Mouse (Mus musculus): ENCODE results near the gene Hoxc10. TPM values are rescaled to one million over a fixed set of nuclear protein-coding genes. Genes with fewer than 3 reads are reported as not detected.

The Hoxc10 gene
- polyA plus RNA-seq, 1 experiment from 2014 or later: not detected

DNA sequence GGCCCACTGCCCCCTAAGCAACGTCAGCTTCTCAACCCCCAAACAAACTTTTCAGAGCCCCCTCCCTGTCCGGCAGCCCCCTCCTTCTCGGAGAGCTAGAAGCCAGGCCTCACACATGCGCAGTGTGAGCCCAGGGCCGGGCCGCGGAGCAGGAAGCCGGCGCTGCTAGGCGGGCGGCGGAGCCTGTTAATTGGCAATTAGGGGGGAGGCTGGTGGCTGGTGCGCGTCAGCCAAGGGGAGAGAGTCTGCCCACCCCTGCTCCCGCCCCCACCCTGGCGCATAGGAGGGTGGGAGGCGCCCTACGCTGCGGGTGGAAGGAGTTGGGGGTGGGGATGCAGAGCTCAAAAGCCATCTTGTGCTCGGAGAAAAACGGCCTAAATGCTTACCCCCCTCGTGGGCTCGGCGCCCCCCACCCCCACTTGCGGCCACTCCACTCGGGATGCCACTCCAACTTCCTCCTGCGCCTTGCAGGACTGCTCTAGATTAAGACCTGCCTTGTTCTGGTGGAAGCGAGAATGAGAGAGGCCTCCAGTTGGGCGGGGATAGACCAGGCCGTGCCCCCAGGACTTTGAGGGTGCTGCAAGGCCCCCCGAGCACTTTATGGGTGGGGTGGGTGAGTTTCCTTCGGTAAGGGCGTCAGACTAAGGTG is 32.7 kb downstream of the Hoxc10 start:
- DNase-seq (ENCODE audit: low spot score, missing footprints): no peak
- Histone ChIP-seq H3K4me3 (ENCODE audit: low read depth, low read length) (peak overlapping the region; percentile 23), H3K36me3 (ENCODE audit: control insufficient read depth, insufficient read depth, low read length) (no peaks in the 10 kb centered on the region), H3K9ac (ENCODE audit: low read length) (no peak overlapping the region), H3K4me1 (ENCODE audit: control insufficient read depth, insufficient read depth, low read length) (peaks cover 4% of the 10 kb centered on the region; the same call in 1 of the 2 replicates), H3K27ac (ENCODE audit: low read depth, low read length) (no peak overlapping the region), H3K4me2 (peak overlapping the region; percentile 43), H3K9me3 (ENCODE audit: control insufficient read depth, low read length) (no peaks in the 10 kb centered on the region), H3K27me3 (ENCODE audit: control insufficient read depth, insufficient read depth, low read length) (peaks cover 99% of the 10 kb centered on the region)
- 1% methylated on average over 33 of the region's 33 CpGs for WGBS
- ATAC-seq (ENCODE audit: low FRiP score): peak; percentile 40

DNA sequence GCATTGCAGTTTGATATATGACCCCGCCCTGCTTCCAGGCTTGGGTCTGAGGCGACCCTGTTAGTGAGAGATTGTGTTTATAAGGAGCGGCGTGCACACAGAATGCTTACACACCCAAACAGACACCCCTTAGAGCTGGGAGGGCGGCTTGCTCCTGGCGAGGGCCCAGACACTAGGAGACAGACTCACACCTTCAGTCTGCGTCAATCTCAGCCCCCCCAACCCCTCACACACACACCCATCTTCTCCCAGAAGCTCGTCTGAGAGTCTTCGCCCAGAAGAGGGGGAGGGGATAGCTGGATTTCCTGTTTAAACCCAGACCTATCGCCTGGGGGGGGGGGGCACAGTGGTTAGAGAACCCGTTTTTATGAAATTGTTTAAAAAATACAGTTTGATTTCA is 33.4 kb downstream of the Hoxc10 start:
- DNase-seq (ENCODE audit: low spot score, missing footprints) (no peak), ATAC-seq (ENCODE audit: low FRiP score) (no peak)
- peaks cover 99% of the 10 kb centered on the region for H3K27me3 ChIP-seq (ENCODE audit: control insufficient read depth, insufficient read depth, low read length)
- peaks cover 4% of the 10 kb centered on the region; the same call in 1 of the 2 replicates for H3K4me1 ChIP-seq (ENCODE audit: control insufficient read depth, insufficient read depth, low read length)
- no peak overlapping the region for H3K4me2 ChIP-seq
- WGBS: under 1% methylated on average over 11 of the region's 11 CpGs
- H3K4me3 ChIP-seq (ENCODE audit: low read depth, low read length): no peak overlapping the region
- no peaks in the 10 kb centered on the region for H3K9me3 ChIP-seq (ENCODE audit: control insufficient read depth, low read length)
- H3K27ac ChIP-seq (ENCODE audit: low read depth, low read length): no peak overlapping the region
- no peak overlapping the region for H3K9ac ChIP-seq (ENCODE audit: low read length)
- no peaks in the 10 kb centered on the region for H3K36me3 ChIP-seq (ENCODE audit: control insufficient read depth, insufficient read depth, low read length)

DNA sequence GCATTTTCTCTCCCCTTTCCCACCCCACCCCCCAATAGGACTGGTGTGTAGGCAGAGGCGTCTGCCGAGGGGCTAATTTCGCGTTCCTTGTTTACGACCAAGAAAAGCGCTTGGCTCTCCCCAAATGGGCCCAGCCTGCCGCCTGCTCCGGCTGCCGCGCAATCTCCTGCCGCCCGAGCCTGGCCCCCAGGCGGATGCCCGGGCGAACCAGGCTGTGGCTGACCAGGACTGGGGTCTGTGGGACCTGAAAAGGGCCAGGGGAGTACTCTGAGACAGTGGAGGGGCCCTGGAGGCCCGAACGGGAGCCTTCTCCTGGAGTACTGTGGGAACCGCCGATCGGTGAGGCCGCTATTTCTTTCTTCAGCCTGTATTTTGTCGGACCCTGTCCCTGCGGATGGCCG is 33.9 kb downstream of the Hoxc10 start:
- no peaks in the 10 kb centered on the region for H3K36me3 ChIP-seq (ENCODE audit: control insufficient read depth, insufficient read depth, low read length)
- H3K9ac ChIP-seq (ENCODE audit: low read length): no peak overlapping the region
- peaks cover 99% of the 10 kb centered on the region for H3K27me3 ChIP-seq (ENCODE audit: control insufficient read depth, insufficient read depth, low read length)
- H3K4me3 ChIP-seq (ENCODE audit: low read depth, low read length): no peak overlapping the region
- no peak for ATAC-seq (ENCODE audit: low FRiP score)
- H3K27ac ChIP-seq (ENCODE audit: low read depth, low read length): no peak overlapping the region
- no peak overlapping the region for H3K4me2 ChIP-seq
- DNase-seq (ENCODE audit: low spot score, missing footprints): no peak
- WGBS: under 1% methylated on average over 24 of the region's 24 CpGs
- peaks cover 4% of the 10 kb centered on the region; the same call in 1 of the 2 replicates for H3K4me1 ChIP-seq (ENCODE audit: control insufficient read depth, insufficient read depth, low read length)
- H3K9me3 ChIP-seq (ENCODE audit: control insufficient read depth, low read length): no peaks in the 10 kb centered on the region

DNA sequence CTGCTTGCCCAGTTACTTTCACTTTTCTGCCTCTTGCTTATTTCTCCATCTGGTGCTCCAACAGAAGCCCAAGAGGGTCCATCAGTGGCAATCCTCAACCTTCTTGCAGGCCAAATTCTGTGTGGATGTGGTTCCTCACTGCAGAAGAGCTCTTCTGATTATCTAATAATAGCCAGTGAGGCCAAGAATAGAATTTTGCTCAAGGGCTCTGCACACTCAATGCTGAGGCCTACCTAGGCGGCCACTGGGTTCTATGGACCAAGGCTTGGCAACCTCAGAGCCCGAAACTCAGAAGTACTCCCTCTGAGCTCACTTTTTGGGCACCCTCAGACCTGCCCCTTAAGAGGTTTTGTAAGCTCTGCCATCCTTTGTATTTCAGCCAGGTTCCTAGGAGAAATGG is 34.8 kb downstream of the Hoxc10 start:
- Histone ChIP-seq H3K36me3 (ENCODE audit: control insufficient read depth, insufficient read depth, low read length) (no peaks in the 10 kb centered on the region), H3K4me1 (ENCODE audit: control insufficient read depth, insufficient read depth, low read length) (peaks cover 4% of the 10 kb centered on the region; the same call in 1 of the 2 replicates), H3K27ac (ENCODE audit: low read depth, low read length) (no peak overlapping the region), H3K9me3 (ENCODE audit: control insufficient read depth, low read length) (no peaks in the 10 kb centered on the region), H3K9ac (ENCODE audit: low read length) (no peak overlapping the region), H3K4me3 (ENCODE audit: low read depth, low read length) (no peak overlapping the region), H3K27me3 (ENCODE audit: control insufficient read depth, insufficient read depth, low read length) (peaks cover 99% of the 10 kb centered on the region), H3K4me2 (no peak overlapping the region)
- DNase-seq (ENCODE audit: low spot score, missing footprints) (no peak), ATAC-seq (ENCODE audit: low FRiP score) (no peak)
- WGBS: 8% methylated on average over 2 of the region's 2 CpGs

DNA sequence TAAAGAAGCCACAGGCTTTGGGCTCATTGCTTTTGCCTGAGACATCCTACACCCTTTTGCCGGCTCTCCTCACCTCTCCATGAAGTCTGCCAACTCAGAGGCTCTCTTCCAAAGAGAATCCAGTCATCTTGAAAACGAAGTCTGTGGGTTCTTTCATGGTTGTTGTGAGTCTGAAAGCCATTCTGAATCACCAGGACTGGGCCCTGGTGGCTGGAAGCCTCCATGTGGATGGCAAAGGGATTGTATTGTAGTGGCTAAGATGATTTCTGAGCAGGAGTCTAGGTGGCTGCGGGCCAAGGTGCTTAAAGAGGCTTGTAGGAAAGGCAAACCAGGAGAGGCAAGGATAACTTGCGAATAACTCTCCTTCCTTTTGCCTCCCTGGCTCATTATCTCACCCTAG is 35.6 kb downstream of the Hoxc10 start:
- H3K4me2 ChIP-seq: no peak overlapping the region
- peaks cover 100% of the 10 kb centered on the region for H3K27me3 ChIP-seq (ENCODE audit: control insufficient read depth, insufficient read depth, low read length)
- H3K4me1 ChIP-seq (ENCODE audit: control insufficient read depth, insufficient read depth, low read length): peaks cover 4% of the 10 kb centered on the region; the same call in 1 of the 2 replicates
- no peaks in the 10 kb centered on the region for H3K36me3 ChIP-seq (ENCODE audit: control insufficient read depth, insufficient read depth, low read length)
- WGBS: under 1% methylated on average over 4 of the region's 4 CpGs
- H3K27ac ChIP-seq (ENCODE audit: low read depth, low read length): no peak overlapping the region
- no peak for DNase-seq (ENCODE audit: low spot score, missing footprints)
- H3K4me3 ChIP-seq (ENCODE audit: low read depth, low read length): no peak overlapping the region
- no peaks in the 10 kb centered on the region for H3K9me3 ChIP-seq (ENCODE audit: control insufficient read depth, low read length)
- ATAC-seq (ENCODE audit: low FRiP score): no peak
- no peak overlapping the region for H3K9ac ChIP-seq (ENCODE audit: low read length)

GRCm38 (mm10) chr15:103002821-103003448 is 36.3 kb downstream of the Hoxc10 start:
- Histone ChIP-seq H3K9me3 (ENCODE audit: control insufficient read depth, low read length) (no peaks in the 10 kb centered on the region), H3K27me3 (ENCODE audit: control insufficient read depth, insufficient read depth, low read length) (peaks cover 100% of the 10 kb centered on the region), H3K4me2 (no peak overlapping the region), H3K4me1 (ENCODE audit: control insufficient read depth, insufficient read depth, low read length) (peaks cover 4% of the 10 kb centered on the region; the same call in 1 of the 2 replicates), H3K36me3 (ENCODE audit: control insufficient read depth, insufficient read depth, low read length) (no peaks in the 10 kb centered on the region), H3K27ac (ENCODE audit: low read depth, low read length) (no peak overlapping the region), H3K4me3 (ENCODE audit: low read depth, low read length) (no peak overlapping the region), H3K9ac (ENCODE audit: low read length) (no peak overlapping the region)
- DNase-seq (ENCODE audit: low spot score, missing footprints) (no peak), ATAC-seq (ENCODE audit: low FRiP score) (no peak)
- WGBS: 3% methylated on average over 13 of the region's 13 CpGs

DNA sequence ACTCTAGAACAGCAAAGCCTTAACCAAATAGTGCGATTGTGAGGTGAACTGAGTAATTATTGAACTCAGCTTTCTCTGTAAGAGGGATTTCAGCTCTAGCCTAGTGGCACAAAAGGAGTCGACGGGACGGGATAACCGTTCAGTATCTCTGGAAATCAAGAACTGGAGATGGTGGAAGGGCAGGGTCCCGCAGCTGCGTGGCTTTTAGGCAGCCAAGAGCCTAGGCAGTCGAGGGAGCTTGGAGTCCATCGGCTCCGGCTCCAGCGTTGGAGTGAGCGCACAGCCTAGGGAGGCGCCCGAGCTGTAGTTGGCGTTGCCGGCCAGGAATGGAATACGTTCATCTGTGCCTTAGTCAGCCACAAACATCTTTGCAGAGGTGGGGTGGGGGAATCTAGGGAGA is 38.7 kb downstream of the Hoxc10 start:
- no peak overlapping the region for H3K27ac ChIP-seq (ENCODE audit: low read depth, low read length)
- peak; percentile 95 for DNase-seq (ENCODE audit: low spot score, missing footprints)
- no peak overlapping the region for H3K4me3 ChIP-seq (ENCODE audit: low read depth, low read length)
- WGBS: 0% methylated on average over 17 of the region's 17 CpGs
- H3K9ac ChIP-seq (ENCODE audit: low read length): no peak overlapping the region
- no peaks in the 10 kb centered on the region for H3K4me1 ChIP-seq (ENCODE audit: control insufficient read depth, insufficient read depth, low read length)
- H3K36me3 ChIP-seq (ENCODE audit: control insufficient read depth, insufficient read depth, low read length): no peaks in the 10 kb centered on the region
- H3K27me3 ChIP-seq (ENCODE audit: control insufficient read depth, insufficient read depth, low read length): peaks cover 100% of the 10 kb centered on the region
- no peak for ATAC-seq (ENCODE audit: low FRiP score)
- no peak overlapping the region for H3K4me2 ChIP-seq
- H3K9me3 ChIP-seq (ENCODE audit: control insufficient read depth, low read length): no peaks in the 10 kb centered on the region

DNA sequence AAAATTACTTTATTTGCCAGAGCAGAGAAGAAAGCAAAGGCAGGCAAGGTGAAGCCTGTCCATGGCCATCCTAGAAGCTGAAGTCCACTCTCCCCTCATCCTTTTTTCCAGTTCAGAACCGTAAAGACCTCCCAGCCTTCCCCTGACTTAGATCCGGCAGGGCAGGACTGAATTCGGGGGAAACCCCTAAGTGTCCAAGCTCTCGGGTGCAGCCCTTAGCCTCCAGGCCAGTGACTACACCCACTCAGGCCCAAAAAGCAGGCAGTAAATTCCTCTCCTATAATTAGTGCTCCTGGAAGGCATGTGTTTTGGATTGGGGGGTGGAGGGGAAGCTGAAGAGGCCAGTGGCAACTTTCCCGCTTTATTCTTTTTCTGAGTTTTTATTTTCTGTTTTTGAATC is 39.2 kb downstream of the Hoxc10 start:
- ATAC-seq (ENCODE audit: low FRiP score): no peak
- no peaks in the 10 kb centered on the region for H3K36me3 ChIP-seq (ENCODE audit: control insufficient read depth, insufficient read depth, low read length)
- H3K9ac ChIP-seq (ENCODE audit: low read length): no peak overlapping the region
- no peaks in the 10 kb centered on the region for H3K9me3 ChIP-seq (ENCODE audit: control insufficient read depth, low read length)
- H3K27ac ChIP-seq (ENCODE audit: low read depth, low read length): no peak overlapping the region
- no peak for DNase-seq (ENCODE audit: low spot score, missing footprints)
- no peaks in the 10 kb centered on the region for H3K4me1 ChIP-seq (ENCODE audit: control insufficient read depth, insufficient read depth, low read length)
- H3K4me3 ChIP-seq (ENCODE audit: low read depth, low read length): no peak overlapping the region
- 2% methylated on average over 5 of the region's 5 CpGs for WGBS
- peaks cover 100% of the 10 kb centered on the region for H3K27me3 ChIP-seq (ENCODE audit: control insufficient read depth, insufficient read depth, low read length)
- no peak overlapping the region for H3K4me2 ChIP-seq

DNA sequence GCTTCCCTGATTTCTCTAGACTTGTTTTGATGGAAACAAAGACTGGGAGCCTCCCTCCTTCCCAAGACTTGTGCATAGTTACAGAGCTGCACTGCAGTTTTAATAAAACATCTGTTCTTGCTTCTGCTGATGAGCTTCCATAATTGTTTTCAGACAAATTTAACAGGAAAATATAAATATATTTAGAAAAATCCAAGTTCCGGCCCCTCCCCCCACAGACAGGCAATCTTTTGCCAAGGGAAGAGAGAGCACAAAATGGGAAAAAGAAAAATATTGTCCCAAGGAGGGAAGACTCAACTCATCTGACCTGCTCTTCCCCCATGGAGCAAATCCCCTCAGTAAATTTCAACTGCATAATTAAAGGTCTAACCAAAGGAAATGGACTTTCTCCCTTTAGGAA is 39.7 kb downstream of the Hoxc10 start:
- H3K27me3 ChIP-seq (ENCODE audit: control insufficient read depth, insufficient read depth, low read length): peaks cover 100% of the 10 kb centered on the region
- no peaks in the 10 kb centered on the region for H3K4me1 ChIP-seq (ENCODE audit: control insufficient read depth, insufficient read depth, low read length)
- no peak for DNase-seq (ENCODE audit: low spot score, missing footprints)
- ATAC-seq (ENCODE audit: low FRiP score): no peak
- 19% methylated on average over 1 of the region's 1 CpGs for WGBS
- H3K4me3 ChIP-seq (ENCODE audit: low read depth, low read length): no peak overlapping the region
- no peak overlapping the region for H3K9ac ChIP-seq (ENCODE audit: low read length)
- no peak overlapping the region for H3K27ac ChIP-seq (ENCODE audit: low read depth, low read length)
- H3K36me3 ChIP-seq (ENCODE audit: control insufficient read depth, insufficient read depth, low read length): no peaks in the 10 kb centered on the region
- H3K4me2 ChIP-seq: no peak overlapping the region
- H3K9me3 ChIP-seq (ENCODE audit: control insufficient read depth, low read length): no peaks in the 10 kb centered on the region

Data from midbrain, embryonic 11.5 days (tissue).